Mouse (Mus musculus) ES-Bruce4 (cell line): Measurements from ENCODE around the gene Hdac4.

Source experiments
- CTCF ChIP-seq: IDR thresholded peaks from one replicate; pipeline ENCODE4 v1.8.1; 2011; ENCODE audit warnings: low read depth, low read length
- EP300 ChIP-seq: IDR thresholded peaks from 2 replicates; pipeline ENCODE4 v1.6.1; 2011; ENCODE audit warnings: low read depth, low read length; ENCODE audit not compliant: insufficient read depth
- POLR2A ChIP-seq: IDR thresholded peaks from one replicate; pipeline ENCODE4 v1.8.1; 2011; ENCODE audit warnings: low read length; ENCODE audit not compliant: insufficient read depth

DNA sequence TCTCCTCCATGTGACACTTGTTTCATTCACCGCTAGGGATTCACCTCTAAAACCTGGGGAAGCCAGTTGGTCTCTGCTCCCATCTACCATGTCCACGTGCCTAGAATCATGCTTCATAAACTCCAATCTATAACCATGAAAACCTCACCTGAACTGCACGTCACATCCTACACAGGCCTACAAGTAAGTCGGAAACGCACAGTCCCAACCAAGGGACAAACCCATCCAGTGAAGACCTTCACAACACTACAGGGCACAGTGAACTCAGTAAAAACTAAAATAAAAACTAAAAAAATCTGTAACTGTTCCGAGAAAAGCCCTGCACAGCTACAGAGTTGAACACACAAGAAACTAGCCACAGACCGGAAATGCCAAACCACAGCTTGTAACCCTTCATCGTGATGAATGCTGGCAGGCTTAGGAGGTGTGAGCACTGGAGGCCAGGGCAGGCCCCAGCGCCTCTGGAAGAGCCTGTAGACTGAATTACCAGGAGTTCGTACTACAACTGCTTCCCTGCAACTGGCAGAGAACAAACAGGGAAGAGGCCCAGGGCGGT is 115.4 kb downstream of the Hdac4 start:
- no peak for TF ChIP-seq EP300
- TF ChIP-seq CTCF = no peak
- no peak for TF ChIP-seq POLR2A
